Mouse (Mus musculus) layer of hippocampus, adult 9-11 months (tissue): ENCODE results near the gene Atoh8.

Experiments used
- DNase-seq: peaks from one replicate; pipeline ENCODE4 v3.0.0; 2022

Atoh8 gene

GRCm38 (mm10) chr6:72225686-72226085 lies 9.7 kb downstream of the Atoh8 start:
- no peak for DNase-seq

GRCm38 (mm10) chr6:72223892-72224291 lies 11.5 kb downstream of the Atoh8 start:
- no peak for DNase-seq

- DNase-seq, result no peak
These were observed 12.5 kb downstream of the Atoh8 start for GRCm38 (mm10) chr6:72222876-72223275.

GRCm38 (mm10) chr6:72222271-72222724 lies 13.1 kb downstream of the Atoh8 start:
- no peak for DNase-seq

- DNase-seq, result no peak
These were observed 14.1 kb downstream of the Atoh8 start for GRCm38 (mm10) chr6:72221271-72221670.

GRCm38 (mm10) chr6:72219549-72219948 lies 15.8 kb downstream of the Atoh8 start:
- no peak for DNase-seq

- no peak for DNase-seq
These were observed 17.1 kb downstream of the Atoh8 start for GRCm38 (mm10) chr6:72218281-72218680.

GRCm38 (mm10) chr6:72217415-72217784 lies 18.0 kb downstream of the Atoh8 start:
- no peak for DNase-seq

- DNase-seq, result peak; percentile 96
These were observed 18.5 kb downstream of the Atoh8 start for GRCm38 (mm10) chr6:72216681-72217414.

GRCm38 (mm10) chr6:72215582-72215981 lies 19.8 kb downstream of the Atoh8 start:
- DNase-seq, result no peak

GRCm38 (mm10) chr6:72211360-72211759 lies 24.0 kb downstream of the Atoh8 start:
- peak; percentile 40 for DNase-seq

GRCm38 (mm10) chr6:72210823-72211222 lies 24.6 kb downstream of the Atoh8 start:
- DNase-seq, result no peak

GRCm38 (mm10) chr6:72209738-72210137 lies 25.6 kb downstream of the Atoh8 start:
- DNase-seq, result no peak

GRCm38 (mm10) chr6:72208406-72209045 lies 26.9 kb downstream of the Atoh8 start:
- DNase-seq, result no peak

- no peak for DNase-seq
These were observed 29.4 kb downstream of the Atoh8 start for GRCm38 (mm10) chr6:72206021-72206420.

- no peak for DNase-seq
These were observed 30.5 kb downstream of the Atoh8 start for GRCm38 (mm10) chr6:72204858-72205257.

GRCm38 (mm10) chr6:72203279-72203678 lies 32.1 kb downstream of the Atoh8 start:
- no peak for DNase-seq

GRCm38 (mm10) chr6:72202732-72203131 lies 32.6 kb downstream of the Atoh8 start:
- no peak for DNase-seq

GRCm38 (mm10) chr6:72200595-72201256 lies 34.7 kb downstream of the Atoh8 start:
- no peak for DNase-seq

GRCm38 (mm10) chr6:72197515-72197914 lies 37.9 kb downstream of the Atoh8 start:
- no peak for DNase-seq

- no peak for DNase-seq
These were observed 38.7 kb downstream of the Atoh8 start for GRCm38 (mm10) chr6:72196660-72197059.

- no peak for DNase-seq
These were observed 44.8 kb downstream of the Atoh8 start for GRCm38 (mm10) chr6:72190577-72190976.

- no peak for DNase-seq
These were observed 45.3 kb downstream of the Atoh8 start for GRCm38 (mm10) chr6:72190120-72190519.
